Mouse (Mus musculus): ENCODE data around the gene Abhd17a. TPM values are rescaled to one million over a fixed set of nuclear protein-coding genes. Genes with fewer than 3 reads are reported as not detected.

Abhd17a gene
- total and polyA plus RNA-seq, 3 experiments: 86.5 to 625 (median 104) TPM

DNA sequence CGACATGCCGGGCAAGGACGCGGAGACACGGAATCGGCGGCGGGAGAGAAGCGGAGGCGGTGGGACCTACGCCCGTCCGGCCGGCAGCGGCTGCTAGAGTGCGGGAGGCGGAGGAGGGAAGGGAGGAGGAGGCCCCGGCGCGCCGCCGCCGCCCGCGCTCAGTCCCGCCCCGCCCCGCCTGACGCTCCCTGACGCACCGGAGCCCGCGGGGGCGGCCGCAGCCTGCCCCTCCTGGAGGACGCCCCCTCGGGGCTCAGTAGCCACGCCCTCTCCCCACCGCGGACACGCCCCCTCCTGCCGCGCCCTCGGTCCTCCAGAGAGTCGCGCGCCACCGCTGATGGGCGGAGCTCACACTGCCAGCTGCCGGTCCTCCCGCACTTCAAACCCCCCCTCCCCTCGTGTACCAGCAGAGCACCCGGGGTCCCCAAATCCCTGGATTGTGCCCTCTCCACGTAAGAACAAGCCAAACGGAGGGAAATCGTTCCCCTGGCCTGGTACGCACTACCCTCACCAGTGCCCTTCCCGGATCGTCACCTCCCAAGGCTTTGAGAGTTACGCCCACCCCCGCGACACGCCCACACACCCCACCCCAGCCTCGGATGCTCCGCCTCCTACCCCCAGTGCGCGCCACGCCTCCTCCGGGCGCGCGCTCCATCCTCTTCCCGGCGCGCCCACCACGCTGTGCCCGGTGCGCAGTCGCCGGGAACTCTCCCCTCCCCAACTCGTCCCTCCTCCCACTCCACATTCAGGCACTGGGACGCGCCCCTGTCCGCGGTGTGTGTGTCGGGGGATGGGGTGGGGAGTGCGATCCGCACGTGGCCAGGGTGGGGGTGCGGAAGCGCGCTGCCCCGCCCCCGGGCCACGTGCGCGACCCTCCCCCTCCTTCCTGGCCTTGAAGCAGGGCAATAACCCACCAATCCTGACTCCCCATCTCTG is 12.7 kb downstream of the Abhd17a start, which contains the start of gene Klf16:
Gene Klf16, minus strand, starts transcription at position 127 of the 936 bp plus-strand sequence.
- peak; percentile 100 for DNase-seq

DNA sequence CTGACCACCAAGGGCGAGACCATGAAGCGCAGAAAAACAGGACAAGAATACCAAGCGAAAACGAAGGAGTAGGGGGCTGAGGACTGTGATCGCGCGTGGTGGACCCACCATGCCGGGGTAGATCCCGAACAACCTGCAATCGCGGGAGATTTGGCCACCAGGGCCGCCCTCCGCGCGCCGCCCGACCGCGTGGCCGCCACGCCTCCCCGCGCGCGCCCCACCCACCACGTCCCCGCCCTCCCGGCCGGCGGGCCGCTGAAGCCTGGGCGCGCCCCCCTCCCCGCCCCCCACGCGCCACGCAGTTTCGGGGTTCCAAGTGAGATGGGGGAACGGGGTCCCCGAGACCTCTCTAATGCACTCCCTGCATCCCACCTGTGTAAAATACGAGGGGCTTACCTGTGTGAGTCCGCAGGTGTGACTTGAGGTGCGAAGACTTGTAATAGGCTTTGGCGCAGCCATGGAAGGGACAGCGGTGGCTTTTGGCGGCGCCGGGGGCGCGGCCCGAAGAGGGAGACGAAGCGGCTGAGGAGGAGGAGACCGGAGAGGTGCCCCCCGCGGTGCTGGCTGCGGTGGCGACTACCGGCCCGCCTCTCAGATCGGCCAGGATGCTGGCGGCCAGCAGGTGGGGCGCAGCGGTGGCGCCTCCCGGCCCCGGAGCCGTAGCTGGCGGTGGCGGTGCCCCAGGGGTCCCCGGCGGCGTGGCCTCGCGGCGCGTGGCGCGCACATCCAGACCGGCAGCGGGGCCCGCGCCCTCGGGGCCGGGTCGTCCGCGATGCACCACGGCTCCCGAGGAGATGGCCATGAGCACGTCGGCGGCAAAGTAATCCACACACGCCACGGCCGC is 13.6 kb downstream of the Abhd17a start:
- peak; percentile 79 for DNase-seq

DNA sequence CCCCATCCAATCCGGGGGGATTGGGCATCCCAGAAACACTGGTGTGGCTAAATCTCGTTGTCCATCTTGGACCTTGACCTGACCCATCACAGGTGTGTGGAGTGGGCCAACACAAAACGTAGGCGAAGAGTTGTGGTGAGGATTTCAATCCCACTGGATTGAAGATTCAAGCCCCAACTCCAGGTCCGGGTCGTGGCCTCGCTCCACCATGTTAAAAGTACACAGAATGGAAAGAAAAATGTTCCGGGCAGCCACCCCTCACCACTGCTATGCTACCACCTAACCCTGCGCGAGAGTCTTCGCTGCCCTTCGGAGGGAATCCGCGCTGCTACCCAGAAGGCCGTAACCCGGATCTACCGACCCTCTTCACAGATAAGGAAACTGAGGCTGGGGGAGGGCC is 14.2 kb downstream of the Abhd17a start:
- DNase-seq: no peak

DNA sequence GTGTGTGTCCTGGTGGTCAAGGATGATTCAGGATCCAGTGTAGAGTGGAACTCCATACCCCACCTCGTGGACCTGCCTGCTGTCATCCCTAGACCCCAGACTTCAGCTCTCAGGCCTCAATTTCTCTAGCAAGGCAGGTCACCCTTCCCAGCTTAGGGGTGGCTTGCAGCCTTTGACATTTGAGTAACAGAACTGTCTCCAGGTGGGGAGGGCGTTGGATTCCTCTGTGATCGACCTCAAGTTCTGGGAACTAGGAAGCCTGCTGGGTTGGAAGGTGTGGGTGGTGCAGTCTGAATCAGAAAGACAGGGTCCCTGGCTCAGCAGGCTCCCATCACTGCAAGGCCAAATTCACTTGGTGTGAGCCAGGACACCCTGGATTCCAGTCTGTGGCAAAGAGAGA is 15.2 kb downstream of the Abhd17a start:
- DNase-seq: no peak

DNA sequence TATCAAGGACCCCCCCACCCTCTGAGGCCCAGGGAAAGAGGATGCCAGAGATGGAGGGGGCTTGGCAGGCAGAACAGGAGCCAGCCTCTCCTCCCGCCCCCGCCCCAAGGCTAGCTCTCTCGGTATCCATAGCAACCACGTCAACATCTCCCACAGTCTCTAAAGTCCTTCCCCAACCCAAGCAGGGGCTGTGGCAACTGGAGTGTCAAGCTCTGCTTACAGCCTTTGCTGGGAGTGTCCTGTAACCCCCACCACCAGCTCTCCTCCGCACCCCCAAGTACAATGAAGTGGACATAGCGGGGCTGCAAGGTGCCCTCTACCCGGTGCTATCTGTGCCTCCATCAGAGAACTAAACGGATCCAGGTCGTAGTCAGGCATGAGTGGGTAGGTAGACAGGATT is 16.2 kb downstream of the Abhd17a start:
- no peak for DNase-seq

DNA sequence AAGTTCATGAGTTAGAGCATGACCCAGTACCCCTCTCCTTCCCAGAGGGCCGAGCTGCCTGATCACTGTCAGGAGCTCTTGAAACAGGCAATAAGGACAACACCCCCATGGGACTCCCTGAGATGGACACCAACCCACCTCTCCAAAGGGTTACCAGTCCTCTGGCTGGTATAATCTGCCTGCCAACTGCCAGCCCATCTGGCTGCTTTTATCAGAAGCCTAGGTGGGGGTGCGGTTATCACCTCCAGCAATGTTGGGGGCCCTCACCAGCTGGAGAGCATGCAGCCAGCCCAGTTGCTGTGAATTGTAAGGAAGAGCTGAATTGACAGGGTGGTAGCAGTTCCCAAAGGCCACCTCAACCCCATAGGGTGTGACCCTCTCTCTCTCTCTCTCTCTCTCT is 17.7 kb downstream of the Abhd17a start:
- DNase-seq: no peak

DNA sequence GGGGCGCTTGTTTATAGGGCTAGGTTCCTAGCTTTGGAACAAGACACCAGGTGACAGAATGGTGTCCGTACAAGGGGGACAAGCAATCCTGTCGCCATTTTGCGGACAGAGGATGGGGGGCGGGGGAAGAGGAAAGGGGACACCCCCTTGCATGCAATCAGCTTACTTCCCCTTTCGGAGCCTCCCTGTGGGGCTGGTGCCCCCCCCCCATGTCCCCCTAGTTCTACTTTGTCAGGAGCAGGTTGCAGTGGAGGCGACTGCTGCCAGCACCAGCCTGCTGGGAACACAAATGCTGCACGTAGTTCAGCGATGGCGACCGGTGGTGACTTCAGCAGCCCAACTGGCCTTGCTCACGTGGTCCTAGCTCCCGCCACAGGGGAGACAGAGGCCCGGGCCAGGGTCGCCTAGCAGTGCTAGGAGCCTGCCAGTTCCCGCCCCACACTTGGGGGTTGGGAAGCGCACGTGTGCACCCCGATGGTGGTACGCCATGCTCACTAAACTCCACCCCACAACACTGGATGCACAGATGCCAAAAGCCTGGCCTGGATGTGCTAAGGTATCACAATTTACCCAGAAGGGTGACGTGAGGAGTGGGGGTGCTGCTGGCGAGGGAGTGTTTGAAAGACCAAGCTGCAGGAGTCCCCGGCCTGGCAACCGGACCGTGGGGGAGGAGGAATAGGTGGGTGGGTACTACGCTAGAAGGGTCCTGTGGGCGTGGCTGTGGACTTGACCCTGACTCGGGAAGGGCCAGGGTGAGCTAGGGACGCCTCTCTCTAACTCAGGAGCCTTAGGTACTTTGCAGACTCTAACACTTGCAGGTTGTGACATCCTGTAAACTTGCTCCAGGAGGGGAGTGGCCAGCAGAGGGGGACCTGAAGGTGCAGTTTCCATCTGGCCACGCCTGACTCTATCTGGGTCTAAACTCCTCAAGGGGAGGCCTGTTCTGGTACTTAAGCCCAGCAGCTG is 19.0 kb downstream of the Abhd17a start:
- DNase-seq: no peak

DNA sequence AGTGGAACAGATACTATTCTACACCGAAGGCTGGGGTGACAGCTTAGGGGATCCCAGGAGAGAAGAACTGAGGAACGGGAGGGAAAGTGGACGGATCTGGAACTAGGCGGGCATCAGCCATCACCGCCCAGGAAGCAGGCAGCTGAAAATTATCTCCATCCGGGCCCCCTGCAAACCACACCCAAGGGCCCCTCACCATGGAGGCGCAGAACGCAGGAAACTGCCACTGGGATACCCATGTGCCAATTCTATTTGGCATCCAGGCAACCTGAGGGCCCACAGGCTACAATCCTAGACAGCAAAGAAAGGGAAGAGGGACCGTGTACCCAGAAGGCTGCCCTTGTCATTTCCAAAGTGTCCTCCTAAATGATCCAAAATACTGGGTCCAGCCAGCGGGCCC is 19.7 kb downstream of the Abhd17a start:
- DNase-seq: no peak

DNA sequence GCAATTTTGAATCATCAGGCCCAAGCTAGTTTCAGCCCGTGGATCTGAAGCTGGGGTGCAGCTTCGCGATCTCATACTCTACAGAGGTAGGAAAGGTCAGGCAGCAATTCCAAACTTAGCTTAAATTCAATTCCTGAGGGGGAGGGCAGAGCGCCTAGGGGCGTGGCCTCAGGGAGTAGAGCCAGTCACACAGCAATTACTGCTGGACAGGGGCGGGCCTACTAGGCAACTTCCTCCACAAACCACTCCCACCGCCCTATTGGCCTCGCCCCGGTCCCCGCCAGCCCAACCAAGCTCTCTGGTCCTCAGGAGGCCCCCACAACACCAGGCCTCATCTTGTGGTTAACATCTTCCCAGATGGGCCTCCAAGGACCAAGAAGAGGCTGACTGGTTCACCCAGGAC is 20.5 kb downstream of the Abhd17a start:
- DNase-seq: peak; percentile 74

DNA sequence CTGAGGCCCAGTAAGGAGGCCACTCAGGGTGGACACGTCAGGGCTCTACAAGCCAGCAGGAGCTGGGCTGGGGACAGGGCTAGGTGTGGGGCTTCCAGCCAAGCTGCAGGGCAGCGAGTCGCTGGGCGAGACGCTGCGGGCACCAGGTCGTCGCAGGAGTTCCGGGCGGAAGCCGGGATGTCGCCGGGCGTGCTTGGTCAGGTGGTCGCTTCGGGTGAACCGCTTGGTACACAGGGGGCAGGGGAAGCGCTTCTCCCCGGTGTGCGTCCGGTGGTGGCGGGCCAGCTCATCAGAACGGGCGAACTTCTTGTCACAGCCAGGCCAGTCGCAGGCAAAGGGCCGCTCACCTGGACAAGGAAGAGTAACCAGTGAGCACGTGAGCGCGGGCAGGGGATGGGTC is 21.3 kb downstream of the Abhd17a start:
- DNase-seq: no peak

DNA sequence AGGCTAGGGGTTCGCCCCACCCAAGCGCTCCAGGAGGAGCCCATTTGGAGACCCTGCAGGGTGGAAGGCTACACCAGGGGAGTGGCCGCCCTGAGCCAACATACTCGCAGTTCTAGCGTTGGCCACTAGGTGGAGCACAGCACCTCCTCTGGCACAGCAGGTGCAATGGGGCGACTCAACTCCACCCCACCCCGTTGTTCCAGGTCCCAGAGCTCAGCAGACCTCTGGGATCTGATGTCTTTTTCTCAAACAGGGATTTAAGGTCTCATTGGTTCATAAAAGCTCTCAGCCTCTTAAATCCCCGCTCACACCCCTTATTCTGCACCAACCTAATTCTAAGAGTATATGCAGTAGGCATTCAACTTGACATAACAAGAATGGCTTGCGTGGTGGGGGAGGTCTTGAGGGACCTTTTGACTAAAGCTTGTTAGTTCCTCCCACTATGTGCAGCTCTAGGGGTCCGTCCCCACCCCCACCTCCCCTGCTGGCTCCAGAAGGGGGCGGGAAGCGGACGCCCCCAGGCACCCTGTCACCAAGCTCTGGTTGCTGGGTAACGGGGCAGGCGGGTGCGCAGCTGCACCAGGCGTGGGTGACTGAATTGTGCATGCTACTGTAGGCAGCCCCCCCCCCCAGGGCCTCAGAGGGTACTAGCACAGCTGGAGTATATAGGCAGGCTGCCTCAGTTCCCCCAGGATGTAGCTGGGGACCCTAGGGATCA is 23.6 kb downstream of the Abhd17a start:
- DNase-seq: peak; percentile 84

DNA sequence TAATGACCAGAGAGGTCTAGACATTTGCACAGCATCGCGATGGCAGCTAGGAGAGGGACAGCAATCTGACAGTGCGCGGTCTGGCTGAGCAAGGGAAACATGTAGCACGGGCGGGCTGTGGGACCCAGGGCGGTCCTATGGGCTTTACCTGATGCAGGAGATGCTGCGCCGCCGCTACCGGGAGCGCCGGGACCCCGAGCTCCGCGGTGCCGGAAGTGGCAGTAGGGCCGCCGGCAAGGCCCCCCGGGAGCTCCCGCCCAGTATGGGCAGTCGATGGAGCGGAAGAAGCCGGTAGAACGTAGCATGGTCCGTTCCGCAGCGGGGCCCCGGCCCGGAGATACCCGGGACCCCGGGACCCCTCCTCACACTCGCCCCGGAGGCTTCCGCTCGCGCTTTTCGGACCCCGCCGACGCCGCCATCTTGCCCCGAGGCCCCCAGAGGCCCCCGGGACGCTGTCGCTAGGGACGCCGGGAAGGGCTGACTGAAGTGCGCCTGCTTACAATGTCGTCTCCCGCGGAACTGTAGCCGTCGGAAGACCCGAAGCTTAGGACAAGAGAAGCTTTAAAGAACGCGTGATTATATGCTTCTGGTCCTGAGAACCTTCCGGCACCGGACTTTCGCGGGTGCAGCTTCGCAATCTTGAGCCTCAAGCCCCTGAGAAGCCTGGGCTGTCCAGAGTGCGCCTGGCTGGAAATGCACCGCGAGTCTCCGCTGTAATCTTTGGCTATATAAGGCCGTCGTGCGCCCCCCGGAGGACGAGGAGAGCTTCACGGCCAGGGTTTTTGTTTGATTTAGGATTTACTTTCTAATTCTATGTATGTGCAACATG is 28.8 kb downstream of the Abhd17a start, which contains the start of gene Rexo1:
Gene Rexo1, minus strand, starts transcription at position 445 of the 829 bp plus-strand sequence.
- DNase-seq: peak; percentile 94

DNA sequence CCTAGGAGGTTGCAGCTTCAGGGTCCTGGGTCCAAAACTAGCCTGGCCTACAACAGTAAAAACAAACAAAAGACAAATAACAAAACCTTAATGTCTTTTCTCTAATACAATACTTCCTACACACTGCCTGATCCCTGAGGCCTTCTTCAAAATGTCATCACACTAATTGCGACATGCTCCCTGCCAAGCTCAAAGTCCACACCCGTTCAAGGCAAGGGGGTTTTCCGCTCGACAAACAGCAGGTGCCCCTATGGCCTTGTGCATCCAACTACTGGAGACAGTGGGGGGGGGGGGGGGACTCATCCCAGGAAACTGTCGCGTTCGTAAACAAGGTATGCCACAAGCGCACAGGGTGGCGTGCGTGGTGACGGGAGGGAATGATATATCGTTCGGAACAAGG is 29.5 kb downstream of the Abhd17a start:
- DNase-seq: no peak

DNA sequence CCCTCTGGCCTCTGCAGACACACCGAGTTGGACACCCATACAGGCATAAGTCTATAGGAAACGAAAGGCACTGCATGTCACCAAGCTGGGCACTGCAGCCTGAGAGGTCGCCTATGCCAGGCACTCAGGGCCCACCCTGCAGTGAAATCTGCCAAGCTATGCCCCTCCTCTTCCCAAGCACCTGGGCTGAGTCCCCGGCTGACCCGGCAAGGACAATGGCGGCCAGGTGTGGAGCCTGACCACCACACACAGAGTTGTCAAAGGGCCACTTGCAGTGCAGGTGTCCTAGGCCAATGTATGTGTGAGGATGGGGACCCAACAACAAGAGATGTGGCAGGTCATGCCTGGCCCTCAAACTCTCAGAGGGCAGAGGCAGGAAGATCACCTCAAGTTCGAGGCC is 30.7 kb downstream of the Abhd17a start:
- no peak for DNase-seq

DNA sequence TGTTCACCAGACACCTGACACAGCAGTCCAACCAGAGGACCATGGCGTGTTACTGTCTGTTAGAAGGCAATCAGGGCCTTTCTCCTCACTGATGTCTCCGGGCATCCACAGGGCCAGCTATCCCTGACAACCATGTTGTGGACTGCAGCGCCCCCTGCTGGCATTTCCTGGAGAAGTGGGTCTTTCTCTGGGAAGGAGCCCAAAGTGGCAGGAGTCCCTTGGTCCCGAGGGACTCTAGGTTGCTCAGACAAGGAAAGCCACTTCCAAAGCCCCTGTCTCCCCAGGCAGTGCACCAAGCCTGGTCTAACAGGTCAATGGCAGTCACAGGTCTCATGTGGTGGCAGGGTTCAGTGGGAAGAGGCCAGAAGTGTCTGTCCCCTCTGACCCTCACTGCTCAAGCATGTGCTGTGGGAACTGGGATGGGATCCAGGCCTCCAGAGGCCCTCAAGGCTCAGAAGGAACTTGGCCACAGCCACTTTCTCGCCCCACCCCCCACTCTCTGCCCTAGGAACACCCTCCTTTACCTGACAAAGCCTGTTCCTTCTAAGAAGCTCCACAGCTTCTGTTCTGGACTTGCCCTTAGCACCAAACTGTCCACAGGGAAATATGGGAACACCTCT is 32.7 kb downstream of the Abhd17a start:
- peak; percentile 86 for DNase-seq

DNA sequence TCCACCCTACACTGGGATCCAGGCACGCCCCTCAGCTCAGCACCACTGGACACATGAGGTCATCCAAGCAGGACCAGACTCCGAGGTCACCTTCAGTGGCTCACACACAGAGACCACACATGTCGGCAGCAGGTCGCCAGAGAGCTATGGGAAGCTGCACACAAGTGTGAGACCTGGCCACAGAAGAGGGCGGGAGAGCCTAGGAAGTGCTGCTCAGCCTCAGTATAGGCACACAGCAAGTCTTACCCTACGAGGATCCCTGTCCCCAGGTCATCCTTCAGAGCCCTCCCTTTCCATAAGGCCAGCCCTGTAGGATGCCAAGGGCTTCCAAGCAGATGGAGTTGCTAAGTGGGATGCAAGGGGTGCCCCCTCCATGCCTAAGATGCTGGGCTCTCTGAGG is 36.1 kb downstream of the Abhd17a start:
- no peak for DNase-seq

DNA sequence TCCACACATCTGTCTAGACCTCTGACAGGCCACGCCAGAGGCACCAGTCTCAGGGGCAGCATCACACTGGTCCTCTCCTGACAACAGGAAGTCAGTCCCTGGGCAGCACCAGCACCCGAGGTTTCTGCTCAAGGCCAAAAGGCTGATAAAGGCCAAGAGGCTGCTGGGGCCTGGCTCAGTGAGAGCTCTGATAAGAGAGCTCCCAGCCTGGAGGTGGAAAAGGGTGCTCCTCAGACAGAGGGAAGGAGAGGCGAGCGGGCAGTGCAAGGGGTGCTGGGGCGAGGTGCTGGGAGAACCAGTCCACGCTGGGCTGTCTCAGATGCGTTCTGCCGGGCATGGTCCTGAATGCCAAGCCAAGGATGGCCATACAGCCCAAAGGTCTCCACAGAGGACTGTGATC is 36.6 kb downstream of the Abhd17a start:
- peak; percentile 50 for DNase-seq

DNA sequence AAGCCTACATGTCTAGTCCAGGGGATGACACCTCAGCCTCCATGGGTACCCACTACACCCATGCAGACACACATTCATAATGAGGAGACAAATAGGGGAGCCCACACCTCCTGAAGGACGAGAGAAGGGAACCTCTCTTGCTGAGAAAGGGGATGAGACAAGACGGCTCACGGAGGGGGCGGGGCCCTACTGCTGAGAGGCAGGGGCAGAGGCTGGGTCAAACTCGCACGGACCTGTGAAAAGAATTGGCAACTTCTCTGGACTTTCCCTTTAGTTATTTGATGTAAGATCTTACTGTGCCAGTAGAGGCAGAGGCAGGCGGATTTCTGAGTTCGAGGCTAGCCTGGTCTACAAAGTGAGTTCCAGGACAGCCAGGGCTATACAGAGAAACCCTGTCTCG is 37.8 kb downstream of the Abhd17a start:
- DNase-seq: no peak

DNA sequence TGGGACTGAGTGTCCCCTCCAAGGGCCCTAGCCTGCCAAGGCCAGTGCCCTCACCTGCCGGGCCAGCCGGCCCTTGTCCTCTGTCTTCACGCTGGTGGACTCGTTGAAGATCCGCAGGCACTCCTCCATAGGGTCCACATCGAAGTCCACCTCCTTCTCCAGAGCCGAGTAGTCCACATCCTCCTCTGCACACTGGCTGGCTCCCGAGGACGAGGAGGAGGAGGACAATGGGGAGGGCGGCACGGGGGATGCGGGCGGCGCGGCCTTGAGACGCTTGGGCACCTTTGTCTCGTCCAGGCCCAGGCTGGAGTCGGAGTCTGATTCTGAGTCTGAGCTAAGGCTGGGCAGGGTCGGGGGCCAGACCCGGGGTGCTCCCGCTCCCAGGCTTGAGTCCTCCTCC is 40.9 kb downstream of the Abhd17a start:
- peak; percentile 54 for DNase-seq

All from adrenal gland, adult 2 months (tissue).